Mouse (Mus musculus): ENCODE results near the gene Sec14l2. TPM values are rescaled to one million over a fixed set of nuclear protein-coding genes. Genes with fewer than 3 reads are reported as not detected.
A peak's percentile ranks its signal among the peaks of the same experiment; 100 is the strongest.

Gene Sec14l2
- polyA plus RNA-seq (2015; fragmentation: Nextera tagmentation; extraction: Ambion mirVana) = 3.7 and 4.5 TPM in 2 replicates

DNA sequence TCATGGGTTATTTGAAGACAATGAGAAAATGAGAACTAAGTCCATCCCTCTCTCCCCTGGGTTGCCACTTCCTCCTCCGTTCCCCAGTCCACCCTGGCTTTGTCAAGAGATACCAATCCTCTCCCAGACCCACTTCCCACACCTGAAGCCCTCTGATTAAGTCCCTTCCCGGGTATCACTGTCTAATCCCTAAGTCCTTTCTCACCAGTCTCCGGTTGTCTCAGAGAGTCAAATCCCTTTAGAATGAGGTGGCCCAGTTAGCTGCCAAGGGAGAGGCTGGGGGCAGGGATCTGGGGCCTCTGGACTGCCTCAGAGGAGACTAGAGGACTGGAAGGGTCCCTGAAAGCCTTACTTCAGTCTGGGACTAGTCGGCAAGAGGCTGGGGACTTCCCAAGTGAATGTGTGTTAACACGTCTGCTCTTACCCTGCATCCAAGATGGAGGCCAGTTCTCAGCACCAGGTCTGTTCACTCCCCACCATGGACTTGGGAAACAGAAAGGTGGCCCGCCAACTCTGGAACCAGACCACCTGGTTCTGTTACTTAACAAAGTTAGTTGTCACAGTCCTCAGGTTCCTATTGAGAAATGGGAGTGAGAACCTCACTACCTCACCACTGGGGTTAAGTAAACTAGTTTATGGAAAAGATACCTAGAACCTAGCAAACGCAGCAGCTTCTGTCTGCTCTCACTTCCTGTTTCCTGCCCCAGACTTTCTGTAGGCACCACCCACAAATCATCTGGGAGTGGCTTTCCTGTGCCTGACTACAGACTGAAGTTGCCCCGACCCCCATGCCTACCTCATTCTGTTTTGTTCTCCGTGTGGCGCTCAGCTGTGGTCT lies at the start of gene Sec14l2:
Gene Sec14l2 (minus strand): TSS at position 674 of the 838 bp plus-strand sequence.
- 0 out of 2 replicates have a peak, but pooled peaks cover 11% of the 10 kb centered on the region for H3K9me3 ChIP-seq (replicated peaks)
- H3K27ac ChIP-seq (replicated peaks) = no peak within 1 kb of the TSS
- H3K9ac ChIP-seq (replicated peaks) = no peak within 1 kb of the TSS
- no peak within 1 kb of the TSS for H3K4me3 ChIP-seq (replicated peaks)
- H3K27me3 ChIP-seq (replicated peaks) = peaks cover 9% of the 10 kb centered on the region; the same call in 1 of the 2 replicates
- peaks cover 10% of the 10 kb centered on the region for H3K4me1 ChIP-seq
- WGBS = 78% methylated on average over 10 of the region's 10 CpGs
- H3K36me3 ChIP-seq = no peaks in the 10 kb centered on the region
- no peak for ATAC-seq (ENCODE audit: low FRiP score)
- no peak within 1 kb of the TSS for H3K4me2 ChIP-seq

DNA sequence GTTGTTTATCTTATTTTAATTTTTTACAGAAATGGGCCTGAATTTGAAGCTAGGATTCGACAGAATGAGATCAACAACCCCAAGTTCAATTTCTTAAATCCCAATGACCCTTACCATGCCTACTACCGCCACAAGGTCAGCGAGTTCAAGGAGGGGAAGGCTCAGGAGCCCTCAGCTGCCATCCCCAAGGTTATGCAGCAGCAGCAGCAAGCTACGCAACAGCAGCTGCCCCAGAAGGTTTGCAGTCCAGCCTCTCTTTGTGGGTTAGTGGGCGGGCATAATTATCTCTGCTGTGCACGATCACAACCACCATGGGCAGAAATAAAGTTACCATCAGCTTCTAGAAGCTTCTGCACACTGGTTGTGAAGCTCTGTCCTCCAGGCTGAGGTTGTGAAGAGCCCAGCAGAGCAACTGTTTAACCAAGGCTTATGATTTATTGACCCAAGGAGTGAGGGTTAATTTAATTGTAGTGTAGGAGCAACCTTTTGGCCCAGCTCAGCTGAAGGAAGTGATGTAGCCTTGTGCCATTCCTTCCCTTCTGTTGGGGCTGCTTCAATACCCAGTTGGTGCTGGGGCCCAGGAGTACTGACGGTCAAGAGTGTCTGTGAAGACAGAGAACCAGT lies 43.4 kb upstream of the Sec14l2 start:
- Histone ChIP-seq H3K27me3 (replicated peaks) (no peaks in the 10 kb centered on the region), H3K27ac (replicated peaks) (no peak overlapping the region), H3K4me1 (peaks cover 33% of the 10 kb centered on the region), H3K4me3 (replicated peaks) (no peak overlapping the region), H3K4me2 (no peak overlapping the region), H3K36me3 (peaks cover 93% of the 10 kb centered on the region), H3K9me3 (replicated peaks) (no peaks in the 10 kb centered on the region), H3K9ac (replicated peaks) (no peak overlapping the region)
- ATAC-seq (ENCODE audit: low FRiP score) = no peak
- WGBS = 89% methylated on average over 7 of the region's 7 CpGs

DNA sequence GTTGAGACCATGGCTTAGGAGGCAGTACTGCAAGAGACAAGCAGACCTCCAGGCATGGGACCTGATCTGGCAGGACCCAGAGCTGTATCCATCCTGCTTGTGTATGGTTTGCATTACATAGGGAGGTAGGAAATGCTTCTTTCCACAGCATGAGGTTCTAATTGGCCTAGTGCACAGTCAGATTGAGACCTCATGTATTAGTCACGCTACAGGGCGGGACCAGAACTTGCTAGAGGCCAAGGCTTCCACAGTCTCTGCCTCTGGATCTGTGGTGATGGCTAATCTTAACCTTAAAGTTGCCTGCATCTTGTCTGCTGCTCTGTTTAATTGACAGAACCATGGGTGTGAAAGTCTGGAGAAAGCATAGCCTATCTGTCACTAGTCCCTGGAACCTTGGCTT lies 41.5 kb upstream of the Sec14l2 start:
- no peaks in the 10 kb centered on the region for H3K9me3 ChIP-seq (replicated peaks)
- no peak overlapping the region for H3K9ac ChIP-seq (replicated peaks)
- H3K4me1 ChIP-seq = peaks cover 45% of the 10 kb centered on the region
- H3K36me3 ChIP-seq = peaks cover 77% of the 10 kb centered on the region
- no peak for ATAC-seq (ENCODE audit: low FRiP score)
- WGBS = 97% methylated on average over 2 of the region's 2 CpGs
- no peaks in the 10 kb centered on the region for H3K27me3 ChIP-seq (replicated peaks)
- no peak overlapping the region for H3K4me2 ChIP-seq
- H3K4me3 ChIP-seq (replicated peaks) = no peak overlapping the region
- no peak overlapping the region for H3K27ac ChIP-seq (replicated peaks)

DNA sequence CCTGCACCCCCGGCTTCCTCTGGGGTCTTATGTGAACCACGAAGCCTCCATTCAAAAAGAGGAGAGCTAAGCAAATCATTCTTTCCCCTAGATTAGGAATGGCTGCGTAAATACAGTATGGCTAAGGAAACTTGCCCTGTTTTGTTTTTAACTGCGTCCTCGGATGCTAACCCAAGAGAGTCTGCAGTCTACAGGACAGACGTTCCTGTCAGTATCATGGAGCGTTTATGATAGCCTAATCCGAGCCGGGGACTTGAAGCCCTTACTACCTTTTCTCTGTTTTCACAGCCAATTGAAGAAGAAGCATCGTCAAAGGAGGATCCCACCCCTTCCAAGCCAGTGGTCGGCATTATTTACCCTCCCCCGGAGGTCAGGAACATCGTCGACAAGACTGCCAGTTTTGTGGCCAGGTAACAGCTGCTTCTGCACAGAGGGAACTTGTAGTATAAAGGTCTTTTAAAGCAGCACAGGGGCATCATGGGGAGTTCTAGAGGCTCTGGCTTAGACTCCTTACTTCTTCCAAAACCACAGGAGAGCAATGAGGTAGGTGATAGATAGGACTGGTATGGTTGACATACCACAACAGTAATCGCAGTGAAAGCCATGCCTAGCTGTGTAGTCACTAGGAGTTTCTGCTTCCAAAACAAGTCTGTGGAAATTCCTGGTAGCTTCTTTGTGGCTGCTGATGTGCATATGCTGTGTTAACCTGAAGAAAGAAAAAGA lies 37.7 kb upstream of the Sec14l2 start:
- H3K9me3 ChIP-seq (replicated peaks) = no peaks in the 10 kb centered on the region
- H3K36me3 ChIP-seq = peaks cover 41% of the 10 kb centered on the region
- H3K4me2 ChIP-seq = peak overlapping the region; percentile 88
- peak overlapping the region; percentile 96 for H3K27ac ChIP-seq (replicated peaks)
- ATAC-seq (ENCODE audit: low FRiP score) = 0 out of 2 replicates have a peak, but pooled peaks have one; percentile 1
- WGBS = 5% methylated on average over 15 of the region's 15 CpGs
- peaks cover 57% of the 10 kb centered on the region for H3K4me1 ChIP-seq
- H3K27me3 ChIP-seq (replicated peaks) = no peaks in the 10 kb centered on the region
- H3K9ac ChIP-seq (replicated peaks) = peak overlapping the region; percentile 92
- H3K4me3 ChIP-seq (replicated peaks) = peak overlapping the region; percentile 91

DNA sequence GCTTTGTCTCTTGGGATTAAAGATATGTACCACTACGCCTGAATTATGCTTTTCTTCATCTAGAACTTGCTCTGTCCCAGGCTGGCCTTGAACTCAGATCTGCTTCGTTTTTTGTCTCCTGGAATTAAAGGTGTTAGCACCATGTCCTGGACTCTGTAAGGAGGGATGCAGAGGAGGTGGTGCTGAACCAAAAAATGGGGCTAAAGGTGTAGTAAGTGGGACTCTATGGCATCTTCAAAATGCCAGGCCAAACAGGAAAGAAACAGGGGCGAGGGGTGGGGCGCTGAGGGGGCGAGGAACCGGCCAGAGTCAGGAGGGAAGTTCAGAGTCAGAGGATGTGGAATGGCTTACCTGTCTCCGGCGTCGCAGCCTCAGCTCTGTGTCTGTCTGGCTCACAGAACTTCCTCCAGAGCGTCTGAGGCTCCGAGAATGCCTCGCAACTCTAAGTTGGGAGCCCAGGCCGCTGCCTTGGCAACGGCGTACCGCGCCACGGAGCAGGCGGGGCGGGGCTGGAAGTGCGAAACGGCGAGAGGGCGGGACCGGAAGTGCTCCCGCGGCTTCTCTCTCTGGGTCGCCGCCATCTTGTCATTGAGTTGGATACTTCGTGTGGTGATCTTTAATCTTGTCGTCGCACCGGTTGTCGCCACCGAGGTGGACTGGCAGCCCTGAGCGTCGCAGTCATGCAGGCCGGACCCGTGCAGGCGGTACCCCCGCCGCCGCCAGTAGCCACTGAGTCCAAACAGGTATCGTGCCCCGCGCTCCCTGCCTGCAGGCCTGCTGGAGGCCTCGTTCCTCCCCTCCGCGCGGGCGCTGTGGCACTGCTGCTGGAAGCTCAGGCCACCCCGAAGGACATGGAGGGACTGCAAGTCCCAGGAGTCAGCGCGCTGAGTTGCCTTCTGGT lies 36.8 kb upstream of the Sec14l2 start, which contains the start of the genes Ccdc157 and Sf3a1:
Gene Ccdc157 (minus strand): TSS at position 486 of the 901 bp plus-strand sequence.
Gene Sf3a1 (plus strand): TSS at position 543 of the 901 bp plus-strand sequence.
- peaks cover 33% of the 10 kb centered on the region for H3K36me3 ChIP-seq
- WGBS = 2% methylated on average over 51 of the region's 54 CpGs
- H3K4me1 ChIP-seq = peaks cover 55% of the 10 kb centered on the region
- H3K27ac ChIP-seq (replicated peaks) = peak within 1 kb of the TSS; percentile 96
- H3K9ac ChIP-seq (replicated peaks) = peak within 1 kb of the TSS; percentile 92
- H3K4me2 ChIP-seq = peak within 1 kb of the TSS; percentile 88
- H3K9me3 ChIP-seq (replicated peaks) = no peaks in the 10 kb centered on the region
- peak within 1 kb of the TSS; percentile 91 for H3K4me3 ChIP-seq (replicated peaks)
- ATAC-seq (ENCODE audit: low FRiP score) = peak; percentile 97
- H3K27me3 ChIP-seq (replicated peaks) = no peaks in the 10 kb centered on the region

DNA sequence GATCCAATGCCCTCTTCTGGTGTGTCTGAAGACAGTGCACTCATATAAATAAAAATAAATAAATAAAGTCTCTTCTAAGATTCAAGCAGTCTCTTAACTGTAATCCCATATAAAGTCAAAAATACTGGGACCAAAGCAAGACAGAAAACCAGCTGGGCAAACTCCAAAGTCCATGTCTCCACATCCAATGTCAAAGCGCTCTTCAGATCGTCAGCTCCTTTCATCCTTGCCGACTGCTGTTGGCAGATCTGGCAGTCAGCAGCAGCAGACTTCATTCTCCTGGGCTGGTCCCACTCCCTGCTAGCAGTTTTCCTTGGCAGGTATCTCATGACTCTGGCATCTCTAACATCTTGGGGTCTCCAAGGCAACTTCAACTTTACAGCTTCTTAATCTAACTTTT lies 35.5 kb upstream of the Sec14l2 start:
- peaks cover 42% of the 10 kb centered on the region for H3K4me1 ChIP-seq
- no peak overlapping the region for H3K9ac ChIP-seq (replicated peaks)
- H3K4me2 ChIP-seq = peak overlapping the region; percentile 88
- 92% methylated on average over 3 of the region's 3 CpGs for WGBS
- H3K27me3 ChIP-seq (replicated peaks) = no peaks in the 10 kb centered on the region
- ATAC-seq (ENCODE audit: low FRiP score) = no peak
- H3K27ac ChIP-seq (replicated peaks) = no peak overlapping the region
- H3K36me3 ChIP-seq = peaks cover 20% of the 10 kb centered on the region
- H3K9me3 ChIP-seq (replicated peaks) = no peaks in the 10 kb centered on the region
- H3K4me3 ChIP-seq (replicated peaks) = no peak overlapping the region

DNA sequence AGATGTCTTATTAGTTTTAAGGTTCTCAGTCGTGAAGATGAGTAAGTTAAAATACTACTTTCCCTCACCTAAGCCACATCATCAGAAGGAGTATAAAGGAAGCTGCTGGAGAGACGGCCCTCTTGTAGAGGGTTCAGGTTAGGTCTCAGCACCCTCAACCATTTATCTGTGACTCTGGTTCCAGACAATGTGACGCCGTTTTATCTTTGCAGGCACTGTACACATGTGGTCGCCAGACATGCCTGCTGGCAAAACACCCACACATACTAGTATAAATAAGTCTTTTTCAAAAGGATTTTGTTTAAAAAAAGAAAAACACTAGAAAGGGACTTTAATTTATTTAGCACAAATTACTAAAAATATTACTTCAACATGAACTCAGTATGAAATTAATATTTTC lies 32.4 kb upstream of the Sec14l2 start:
- Histone ChIP-seq H3K9ac (replicated peaks) (no peak overlapping the region), H3K36me3 (no peaks in the 10 kb centered on the region)
- 90% methylated on average over 5 of the region's 5 CpGs for WGBS

DNA sequence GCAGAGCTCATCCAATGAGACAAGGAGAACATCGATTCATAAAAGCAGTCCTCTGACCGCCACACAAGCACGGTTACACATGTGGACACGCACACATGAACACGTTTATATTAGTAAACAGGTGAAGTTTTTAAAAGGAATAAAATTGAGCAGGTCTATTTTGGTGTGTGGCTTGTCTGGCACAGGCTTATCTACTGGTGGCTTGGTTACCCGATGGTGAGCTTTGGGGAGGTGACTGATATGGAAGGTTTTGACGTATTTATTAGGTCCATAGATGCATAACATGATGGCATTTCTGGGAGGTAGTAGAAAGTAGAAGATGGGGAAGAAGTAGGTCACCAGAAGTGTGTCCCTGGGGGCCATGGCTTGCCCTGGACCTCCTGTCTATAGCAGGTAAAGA lies 30.5 kb upstream of the Sec14l2 start:
- Histone ChIP-seq H3K9ac (replicated peaks) (no peak overlapping the region), H3K4me2 (no peak overlapping the region), H3K27ac (replicated peaks) (no peak overlapping the region), H3K36me3 (0 out of 2 replicates have a peak, but pooled peaks cover 2% of the 10 kb centered on the region), H3K9me3 (replicated peaks) (no peaks in the 10 kb centered on the region), H3K27me3 (replicated peaks) (no peaks in the 10 kb centered on the region), H3K4me3 (replicated peaks) (no peak overlapping the region), H3K4me1 (0 out of 2 replicates have a peak, but pooled peaks cover 3% of the 10 kb centered on the region)
- WGBS = 95% methylated on average over 7 of the region's 7 CpGs
- no peak for ATAC-seq (ENCODE audit: low FRiP score)

More for the DNA sequence above, 32.4 kb upstream of the Sec14l2 start:
- Histone ChIP-seq H3K27me3 (replicated peaks) (no peaks in the 10 kb centered on the region), H3K9me3 (replicated peaks) (no peaks in the 10 kb centered on the region), H3K4me3 (replicated peaks) (no peak overlapping the region), H3K4me2 (no peak overlapping the region), H3K27ac (replicated peaks) (no peak overlapping the region), H3K4me1 (peaks cover 15% of the 10 kb centered on the region)
- no peak for ATAC-seq (ENCODE audit: low FRiP score)

DNA sequence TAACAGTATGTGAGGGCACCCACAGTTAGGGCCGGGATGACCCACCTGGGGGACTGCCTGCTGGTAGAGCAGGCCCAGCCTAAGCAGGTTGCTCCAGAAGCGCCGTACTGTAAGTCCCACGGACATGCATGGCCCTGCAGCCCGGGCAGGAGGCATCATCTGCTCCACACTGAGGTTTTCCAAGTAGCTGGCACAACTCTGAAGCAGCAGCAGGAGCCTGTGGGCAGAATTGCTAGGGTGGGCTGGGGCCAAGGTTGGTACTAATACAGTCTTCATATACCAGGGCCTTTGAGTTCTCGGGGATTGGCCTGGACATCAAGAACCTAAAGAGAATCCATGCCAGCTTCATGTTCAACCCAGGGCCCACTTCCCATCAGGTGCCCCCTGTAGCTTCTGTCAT lies 26.7 kb upstream of the Sec14l2 start:
- Histone ChIP-seq H3K4me1 (no peaks in the 10 kb centered on the region), H3K9ac (replicated peaks) (no peak overlapping the region), H3K36me3 (0 out of 2 replicates have a peak, but pooled peaks cover 2% of the 10 kb centered on the region), H3K9me3 (replicated peaks) (no peaks in the 10 kb centered on the region), H3K4me2 (no peak overlapping the region), H3K4me3 (replicated peaks) (no peak overlapping the region), H3K27me3 (replicated peaks) (no peaks in the 10 kb centered on the region), H3K27ac (replicated peaks) (no peak overlapping the region)
- no peak for ATAC-seq (ENCODE audit: low FRiP score)
- WGBS = 87% methylated on average over 6 of the region's 6 CpGs

DNA sequence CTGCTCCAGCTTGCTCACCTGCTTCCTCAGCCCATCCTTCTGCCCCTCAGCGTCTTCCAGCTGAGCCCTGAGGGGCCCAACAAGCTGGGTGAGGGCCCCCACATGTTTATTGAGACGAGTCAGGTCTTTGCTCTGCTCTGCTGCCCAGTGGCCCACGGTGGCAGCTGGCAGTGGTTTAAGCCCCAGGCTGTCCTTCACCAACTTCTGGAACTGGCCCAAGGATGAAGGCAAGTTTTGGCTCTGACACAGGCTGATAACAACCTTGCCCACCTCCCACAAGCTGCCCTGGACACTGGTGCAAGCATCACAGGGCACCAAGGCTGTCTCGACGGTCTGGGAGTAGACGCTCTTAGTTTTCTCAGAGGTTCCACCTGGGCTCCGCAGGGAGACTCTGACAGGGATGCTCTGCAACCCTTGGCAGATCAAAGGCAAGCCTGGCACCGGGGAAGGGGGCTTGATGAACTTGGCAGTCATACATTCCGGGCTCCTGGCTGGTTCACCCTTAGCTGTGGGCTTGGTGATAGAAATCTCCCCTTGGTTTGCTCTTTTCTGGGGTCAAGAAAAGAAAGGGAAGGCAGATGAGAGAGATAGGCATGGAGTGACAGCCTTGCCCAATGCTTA lies 25.4 kb upstream of the Sec14l2 start:
- Histone ChIP-seq H3K4me2 (no peak overlapping the region), H3K9ac (replicated peaks) (no peak overlapping the region), H3K36me3 (peaks cover 13% of the 10 kb centered on the region), H3K9me3 (replicated peaks) (no peaks in the 10 kb centered on the region), H3K4me3 (replicated peaks) (no peak overlapping the region), H3K4me1 (no peaks in the 10 kb centered on the region), H3K27me3 (replicated peaks) (no peaks in the 10 kb centered on the region), H3K27ac (replicated peaks) (no peak overlapping the region)
- no peak for ATAC-seq (ENCODE audit: low FRiP score)
- WGBS = 86% methylated on average over 9 of the region's 9 CpGs

Data from neural tube, embryonic 15.5 days (tissue).